Mouse (Mus musculus) forebrain, embryonic 10.5 days (tissue): Measurements from ENCODE around the gene Tnfsf12. TPM values are rescaled to one million over a fixed set of nuclear protein-coding genes. Genes with fewer than 3 reads are reported as not detected.
"Not testable (repeated sequence)": the region's sequence is repeated elsewhere in the genome, so short reads cannot be mapped to it uniquely, and the experiment has no call there.

Experiments used
- DNase-seq: peaks from one replicate; pipeline ENCODE4 v3.0.0-alpha.2; 2017; ENCODE audit warnings: low spot score; ENCODE audit errors: extremely low spot score
- H3K27ac ChIP-seq: fragments of 300-500 bp; sonication (generic); 2 replicates; pipeline ENCODE4 v1.5.1; 2016; ENCODE audit warnings: mild to moderate bottlenecking
- H3K27me3 ChIP-seq: fragments of 300-500 bp; sonication (generic); 2 replicates; pipeline ENCODE4 v1.6.1; 2016; ENCODE audit warnings: mild to moderate bottlenecking; ENCODE audit not compliant: poor library complexity, severe bottlenecking
- H3K36me3 ChIP-seq: fragments of 300-500 bp; sonication (generic); replicated peaks from 2 replicates; pipeline ENCODE4 v1.6.1; 2016; ENCODE audit warnings: mild to moderate bottlenecking, moderate library complexity
- H3K4me1 ChIP-seq: fragments of 300-500 bp; sonication (generic); 2 replicates; pipeline ENCODE4 v1.6.1; 2016
- H3K4me3 ChIP-seq: fragments of 300-500 bp; sonication (generic); 2 replicates; pipeline ENCODE4 v1.5.1; 2016; ENCODE audit warnings: mild to moderate bottlenecking, moderate library complexity
- H3K9me3 ChIP-seq: fragments of 300-500 bp; sonication (generic); 2 replicates; pipeline ENCODE4 v1.6.1; 2016; ENCODE audit warnings: mild to moderate bottlenecking, moderate library complexity
- WGBS: fragments of 180-500 bp; shearing (Covaris S2); methylation state at CpG from one replicate; pipeline ENCODE4 v1.1.7; 2016; 5-methylcytosine and 5-hydroxymethylcytosine counted together
- polyA plus RNA-seq: library from polyadenylated mRNA; unstranded; fragments of >200 nt; fragmentation: Nextera tagmentation; extraction: Ambion mirVana; gene quantifications from 2 replicates; pipeline ENCODE4 v1.2.1, GENCODE M21; 2016

Tnfsf12 gene
- polyA plus RNA-seq, 1 experiment from 2014 or later: 1.6 TPM

DNA sequence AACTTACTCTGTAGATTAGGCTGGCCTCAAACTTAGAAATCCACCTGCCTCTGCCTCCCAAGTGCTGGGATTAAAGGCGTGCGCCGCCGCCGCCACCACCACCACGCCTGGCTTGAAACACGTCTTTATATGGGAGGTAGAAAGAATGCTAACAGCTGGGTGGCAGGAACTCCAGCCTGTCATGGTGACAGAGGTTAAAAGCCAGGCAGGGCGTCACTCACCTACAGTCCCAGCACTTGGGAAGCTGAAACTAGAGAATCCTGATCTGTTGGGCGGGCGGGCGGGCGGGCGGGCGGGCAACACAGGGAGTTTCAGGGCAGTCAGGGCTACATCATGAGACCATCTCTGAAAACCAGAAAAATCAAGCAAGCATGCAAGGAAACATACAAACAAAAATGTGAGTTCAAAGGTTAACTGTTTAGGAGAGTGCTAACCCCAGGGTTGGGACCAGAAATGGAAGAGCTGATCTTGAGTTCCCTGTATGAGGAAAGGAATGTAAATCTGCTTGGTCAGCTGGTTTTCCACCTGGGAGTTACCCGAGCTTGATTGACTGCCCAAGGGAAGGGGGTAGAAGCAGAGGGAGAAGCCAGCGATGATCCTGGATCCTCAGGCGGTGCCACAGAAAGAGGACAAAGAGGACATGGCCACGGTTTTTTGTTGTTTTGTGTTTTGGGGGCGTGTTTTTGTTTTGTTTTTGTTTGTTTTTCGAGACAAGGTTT lies 17.5 kb upstream of the Tnfsf12 start:
- no peak overlapping the region for H3K27ac ChIP-seq
- H3K4me1 ChIP-seq: peaks cover 41% of the 10 kb centered on the region
- H3K4me3 ChIP-seq: no peak overlapping the region
- H3K9me3 ChIP-seq: no peaks in the 10 kb centered on the region
- WGBS: 86% methylated on average over 20 of the region's 20 CpGs
- no peaks in the 10 kb centered on the region for H3K36me3 ChIP-seq
- no peak for DNase-seq
- no peaks in the 10 kb centered on the region for H3K27me3 ChIP-seq

- Histone ChIP-seq H3K9me3 (no peaks in the 10 kb centered on the region), H3K27me3 (no peaks in the 10 kb centered on the region), H3K4me3 (no peak overlapping the region), H3K36me3 (no peaks in the 10 kb centered on the region), H3K27ac (no peak overlapping the region), H3K4me1 (peaks cover 35% of the 10 kb centered on the region)
- 78% methylated on average over 2 of the region's 2 CpGs for WGBS
- DNase-seq: no peak
These were observed 15.4 kb upstream of the Tnfsf12 start for GRCm38 (mm10) chr11:69711082-69711481.

- 82% methylated on average over 3 of the region's 3 CpGs for WGBS
- Histone ChIP-seq H3K9me3 (no peaks in the 10 kb centered on the region), H3K36me3 (no peaks in the 10 kb centered on the region), H3K4me3 (no peak overlapping the region), H3K27ac (no peak overlapping the region), H3K27me3 (no peaks in the 10 kb centered on the region), H3K4me1 (peaks cover 29% of the 10 kb centered on the region)
- no peak for DNase-seq
These were observed 14.8 kb upstream of the Tnfsf12 start for GRCm38 (mm10) chr11:69710470-69710869.

DNA sequence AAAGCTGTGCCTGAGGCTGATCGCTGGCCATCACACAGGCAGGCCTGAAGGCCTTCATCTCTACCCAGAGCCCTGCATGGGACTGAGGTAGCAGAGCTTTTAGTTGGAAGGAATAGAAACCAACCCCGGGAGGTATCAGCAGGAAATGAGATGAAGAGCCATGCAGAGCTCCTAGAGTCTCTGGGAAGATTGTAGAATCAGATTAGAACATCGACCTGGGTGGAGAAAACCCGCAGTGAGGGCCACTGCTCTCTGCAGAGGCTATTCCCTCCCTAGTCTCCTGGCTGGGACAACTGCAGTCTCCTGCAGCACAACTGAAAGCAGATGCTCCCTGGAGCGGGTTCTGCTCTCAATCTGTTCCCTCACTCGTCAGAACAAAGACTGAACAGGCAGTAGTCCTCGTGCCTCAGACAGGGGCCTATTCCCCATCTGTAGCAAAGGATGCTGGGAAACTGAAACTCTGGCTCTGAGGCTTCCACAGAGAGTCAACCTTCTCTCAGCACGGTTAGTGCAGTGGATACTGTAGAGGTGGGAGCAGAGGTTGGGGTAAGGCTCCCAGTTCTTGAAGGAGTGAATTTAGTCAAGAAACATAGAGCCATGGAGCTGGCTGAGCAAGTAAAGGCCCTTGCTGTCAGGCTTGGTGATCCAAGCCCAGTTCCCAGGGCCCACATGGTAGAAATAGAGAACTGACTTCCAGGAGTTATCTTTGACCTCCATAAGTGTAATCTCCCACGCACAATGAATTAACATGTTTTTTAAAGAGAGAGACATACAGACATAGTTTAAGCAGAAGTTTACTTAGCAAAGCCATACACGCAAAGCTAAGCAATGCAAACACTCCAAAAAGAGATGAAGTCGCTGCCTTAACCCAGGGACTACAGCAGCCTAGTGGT lies 14.2 kb upstream of the Tnfsf12 start:
- no peaks in the 10 kb centered on the region for H3K36me3 ChIP-seq
- no peak overlapping the region for H3K4me3 ChIP-seq
- H3K9me3 ChIP-seq: no peaks in the 10 kb centered on the region
- peaks cover 23% of the 10 kb centered on the region for H3K4me1 ChIP-seq
- H3K27me3 ChIP-seq: no peaks in the 10 kb centered on the region
- no peak for DNase-seq
- 56% methylated on average over 11 of the region's 11 CpGs for WGBS
- peak overlapping the region; percentile 48 for H3K27ac ChIP-seq

- DNase-seq: no peak
- 80% methylated on average over 3 of the region's 3 CpGs for WGBS
- no peak overlapping the region for H3K27ac ChIP-seq
These were observed 13.1 kb upstream of the Tnfsf12 start for GRCm38 (mm10) chr11:69708614-69709265.

GRCm38 (mm10) chr11:69707873-69708381 lies 12.3 kb upstream of the Tnfsf12 start:
- no peak for DNase-seq
- no peaks in the 10 kb centered on the region for H3K27me3 ChIP-seq
- no peaks in the 10 kb centered on the region for H3K36me3 ChIP-seq
- 92% methylated on average over 4 of the region's 4 CpGs for WGBS
- H3K4me1 ChIP-seq: peaks cover 17% of the 10 kb centered on the region
- no peak overlapping the region for H3K27ac ChIP-seq
- no peaks in the 10 kb centered on the region for H3K9me3 ChIP-seq
- H3K4me3 ChIP-seq: no peak overlapping the region

More at GRCm38 (mm10) chr11:69708614-69709265, 13.1 kb upstream of the Tnfsf12 start:
- Histone ChIP-seq H3K4me1 (peaks cover 17% of the 10 kb centered on the region), H3K27me3 (no peaks in the 10 kb centered on the region), H3K4me3 (no peak overlapping the region), H3K9me3 (no peaks in the 10 kb centered on the region), H3K36me3 (no peaks in the 10 kb centered on the region)

- Histone ChIP-seq H3K9me3 (no peaks in the 10 kb centered on the region), H3K4me3 (no peak overlapping the region), H3K27ac (no peak overlapping the region), H3K36me3 (no peaks in the 10 kb centered on the region), H3K4me1 (peaks cover 17% of the 10 kb centered on the region), H3K27me3 (no peaks in the 10 kb centered on the region)
- 92% methylated on average over 4 of the region's 4 CpGs for WGBS
- no peak for DNase-seq
These were observed 11.8 kb upstream of the Tnfsf12 start for GRCm38 (mm10) chr11:69707480-69707847.

- peaks cover 17% of the 10 kb centered on the region for H3K4me1 ChIP-seq
- no peak for DNase-seq
- no peaks in the 10 kb centered on the region for H3K27me3 ChIP-seq
- 50% methylated on average over 6 of the region's 6 CpGs for WGBS
- no peaks in the 10 kb centered on the region for H3K36me3 ChIP-seq
- no peaks in the 10 kb centered on the region for H3K9me3 ChIP-seq
- no peak overlapping the region for H3K4me3 ChIP-seq
- H3K27ac ChIP-seq: no peak overlapping the region
These were observed 11.3 kb upstream of the Tnfsf12 start for GRCm38 (mm10) chr11:69706775-69707479.

DNA sequence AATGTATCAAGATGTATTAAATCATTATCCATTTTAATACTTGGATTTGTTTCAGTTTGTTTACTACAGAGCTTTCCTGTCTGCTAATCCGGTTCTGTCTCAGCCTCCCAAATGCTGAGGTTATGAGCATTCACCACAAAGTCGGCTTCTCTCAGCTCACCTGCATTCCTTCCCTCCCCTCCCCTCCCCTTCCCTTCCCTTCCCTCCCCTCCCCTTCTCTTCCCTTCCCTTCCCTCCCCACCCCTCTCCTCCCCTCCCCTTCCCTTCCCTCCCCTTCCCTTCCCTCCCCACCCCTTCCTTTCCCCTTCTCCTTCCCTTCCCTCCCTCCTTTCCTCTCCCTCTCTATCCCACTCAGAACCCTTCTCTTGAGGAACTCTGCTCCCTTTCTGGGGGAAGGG lies 9.0 kb upstream of the Tnfsf12 start:
- Histone ChIP-seq H3K27ac (no peak overlapping the region), H3K9me3 (no peaks in the 10 kb centered on the region), H3K4me3 (no peak overlapping the region), H3K36me3 (no peaks in the 10 kb centered on the region), H3K4me1 (peaks cover 13% of the 10 kb centered on the region), H3K27me3 (no peaks in the 10 kb centered on the region)
- no peak for DNase-seq
- 58% methylated on average over 2 of the region's 2 CpGs for WGBS

DNA sequence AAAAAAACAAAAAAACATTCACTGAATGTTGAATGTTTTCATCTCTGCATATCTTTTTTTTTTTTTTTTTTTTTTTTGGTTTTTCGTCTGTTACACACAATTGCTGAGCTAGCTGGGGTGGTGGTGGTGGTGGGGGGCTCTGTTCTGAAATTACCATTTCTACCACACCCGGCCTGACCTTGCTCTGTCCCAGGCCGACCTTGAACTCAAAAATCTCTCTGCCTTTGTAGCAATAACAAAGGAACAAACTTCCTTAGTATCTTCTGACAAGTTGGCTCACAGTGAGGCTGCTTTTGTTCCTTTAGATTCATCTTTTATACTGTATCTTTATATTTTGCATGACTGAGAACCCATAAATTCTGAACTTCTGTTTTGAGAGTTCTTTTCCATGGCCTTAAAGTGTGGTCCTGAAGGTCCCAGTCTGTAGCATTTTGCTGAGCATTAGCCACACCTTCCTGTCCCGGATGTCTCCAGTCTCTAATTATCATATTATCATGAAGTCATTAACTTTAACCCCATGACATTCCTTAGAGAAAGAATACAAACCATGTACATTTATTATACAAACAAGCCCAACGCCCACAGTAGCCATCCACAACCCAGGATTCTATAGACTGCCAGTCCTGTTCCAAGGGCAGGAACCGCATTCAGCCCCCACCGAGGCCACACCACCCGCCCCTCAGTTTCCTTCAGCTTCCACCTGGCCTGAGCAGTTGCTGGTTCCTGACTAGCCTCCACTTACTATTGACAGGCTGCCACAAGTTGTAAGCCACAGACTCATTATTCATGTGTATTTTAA lies 8.4 kb upstream of the Tnfsf12 start:
- Histone ChIP-seq H3K27me3 (no peaks in the 10 kb centered on the region), H3K27ac (no peak overlapping the region), H3K4me3 (no peak overlapping the region), H3K4me1 (0 out of 2 replicates have a peak, but pooled peaks cover 7% of the 10 kb centered on the region), H3K9me3 (no peaks in the 10 kb centered on the region), H3K36me3 (no peaks in the 10 kb centered on the region)
- DNase-seq: no peak
- WGBS: 75% methylated on average over 8 of the region's 8 CpGs

DNA sequence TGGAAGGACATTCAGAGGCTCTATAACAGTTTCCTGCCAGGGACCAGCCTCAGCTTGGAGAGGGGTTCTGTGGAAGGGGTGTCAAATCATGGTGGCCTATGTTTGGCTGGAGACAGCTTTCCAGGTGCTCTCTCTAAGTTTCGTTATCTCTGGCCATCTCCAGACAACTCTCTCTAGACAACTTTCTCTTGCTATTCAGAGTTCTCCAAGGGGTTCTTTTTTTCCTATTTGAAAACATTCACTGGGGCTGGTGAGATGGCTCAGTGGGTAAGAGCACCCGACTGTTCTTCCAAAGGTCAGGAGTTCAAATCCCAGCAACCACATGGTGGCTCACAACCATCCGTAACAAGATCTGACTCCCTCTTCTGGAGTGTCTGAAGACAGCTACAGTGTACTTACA lies 7.7 kb upstream of the Tnfsf12 start:
- not testable (repeated sequence) for H3K9me3 ChIP-seq, H3K27ac ChIP-seq, DNase-seq, H3K4me3 ChIP-seq, H3K4me1 ChIP-seq, H3K27me3 ChIP-seq, H3K36me3 ChIP-seq
- 78% methylated on average over 3 of the region's 3 CpGs for WGBS

- 95% methylated on average over 10 of the region's 10 CpGs for WGBS
- not testable (repeated sequence) for DNase-seq, H3K27me3 ChIP-seq, H3K4me3 ChIP-seq, H3K4me1 ChIP-seq, H3K27ac ChIP-seq, H3K9me3 ChIP-seq, H3K36me3 ChIP-seq
These were observed 7.2 kb upstream of the Tnfsf12 start for GRCm38 (mm10) chr11:69702886-69703285.
